Mouse (Mus musculus): ENCODE data around the gene Scpep1. TPM values are rescaled to one million over a fixed set of nuclear protein-coding genes. Genes with fewer than 3 reads are reported as not detected.
"Not testable (repeated sequence)": the region's sequence is repeated elsewhere in the genome, so short reads cannot be mapped to it uniquely, and the experiment has no call there.

The Scpep1 gene
- polyA plus RNA-seq, 1 experiment from 2014 or later = 67.2 TPM

DNA sequence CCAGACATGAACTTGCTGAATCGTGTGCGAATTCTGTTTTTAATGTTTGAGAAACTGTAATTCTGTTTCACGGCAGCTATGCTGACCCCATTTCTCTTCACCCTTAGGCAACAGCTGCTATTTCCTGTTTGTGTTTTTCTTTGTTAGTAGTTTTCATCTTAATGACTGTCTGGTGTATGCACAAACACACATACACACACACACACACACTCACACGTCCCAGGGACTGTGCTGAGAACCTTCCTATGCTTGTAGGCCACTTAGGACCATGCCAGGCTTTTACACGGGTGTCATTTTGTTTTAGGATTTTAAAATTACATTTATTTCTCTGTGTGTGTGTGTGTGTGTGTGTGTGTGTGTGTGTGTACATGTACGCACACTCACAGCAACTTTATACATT, 55.7 kb downstream of the Scpep1 start:
- DNase-seq (ENCODE audit: low spot score) (no peak), ATAC-seq (ENCODE audit: low FRiP score, low TSS enrichment) (no peak)
- Histone ChIP-seq H3K4me1 (replicated peaks; ENCODE audit: control insufficient read depth, insufficient read depth) (no peaks in the 10 kb centered on the region), H3K27ac (replicated peaks) (no peak overlapping the region), H3K9ac (ENCODE audit: low read length) (no peak overlapping the region), H3K4me2 (replicated peaks; ENCODE audit: low read depth) (no peak overlapping the region), H3K9me3 (ENCODE audit: control insufficient read depth, low read length) (no peaks in the 10 kb centered on the region), H3K36me3 (ENCODE audit: control insufficient read depth, insufficient read depth, low read length) (no peaks in the 10 kb centered on the region), H3K4me3 (ENCODE audit: low read depth, low read length) (no peak overlapping the region), H3K27me3 (ENCODE audit: control insufficient read depth, insufficient read depth, low read length) (no peaks in the 10 kb centered on the region)
- no peak for TF ChIP-seq CTCF (IDR thresholded peaks at IDR 0.05; ENCODE audit: low read depth)
- TF ChIP-seq EP300 (optimal IDR thresholded peaks at IDR 0.05) = no peak
- 90% methylated on average over 6 of the region's 6 CpGs for WGBS

DNA sequence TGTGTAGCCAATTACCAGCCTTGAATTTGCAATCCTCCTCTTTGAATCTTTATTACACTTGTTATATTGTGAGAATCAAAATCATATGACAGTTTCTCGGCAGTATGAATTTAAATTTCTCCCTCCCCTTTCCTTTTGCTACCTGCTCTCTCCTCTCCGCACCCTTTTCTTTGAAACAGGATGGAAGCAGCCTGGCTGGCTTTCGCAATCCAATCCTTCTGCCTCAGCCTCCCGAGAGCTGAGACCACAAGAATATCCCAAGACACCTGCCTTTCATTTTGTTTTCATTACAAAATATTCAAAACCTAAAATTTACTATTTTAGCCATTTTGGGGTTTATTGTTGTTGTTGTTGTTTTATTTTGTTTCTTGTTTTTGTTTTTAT, 56.9 kb downstream of the Scpep1 start:
- Histone ChIP-seq H3K4me1 (replicated peaks; ENCODE audit: control insufficient read depth, insufficient read depth) (no peaks in the 10 kb centered on the region), H3K27ac (replicated peaks) (no peak overlapping the region), H3K9ac (ENCODE audit: low read length) (no peak overlapping the region), H3K4me3 (ENCODE audit: low read depth, low read length) (no peak overlapping the region), H3K9me3 (ENCODE audit: control insufficient read depth, low read length) (no peaks in the 10 kb centered on the region), H3K36me3 (ENCODE audit: control insufficient read depth, insufficient read depth, low read length) (no peaks in the 10 kb centered on the region), H3K27me3 (ENCODE audit: control insufficient read depth, insufficient read depth, low read length) (no peaks in the 10 kb centered on the region), H3K4me2 (replicated peaks; ENCODE audit: low read depth) (no peak overlapping the region)
- 73% methylated on average over 4 of the region's 4 CpGs for WGBS
- no peak for DNase-seq (ENCODE audit: low spot score)
- ATAC-seq (ENCODE audit: low FRiP score, low TSS enrichment) = no peak
- TF ChIP-seq CTCF (IDR thresholded peaks at IDR 0.05; ENCODE audit: low read depth) (no peak), EP300 (optimal IDR thresholded peaks at IDR 0.05) (no peak)

DNA sequence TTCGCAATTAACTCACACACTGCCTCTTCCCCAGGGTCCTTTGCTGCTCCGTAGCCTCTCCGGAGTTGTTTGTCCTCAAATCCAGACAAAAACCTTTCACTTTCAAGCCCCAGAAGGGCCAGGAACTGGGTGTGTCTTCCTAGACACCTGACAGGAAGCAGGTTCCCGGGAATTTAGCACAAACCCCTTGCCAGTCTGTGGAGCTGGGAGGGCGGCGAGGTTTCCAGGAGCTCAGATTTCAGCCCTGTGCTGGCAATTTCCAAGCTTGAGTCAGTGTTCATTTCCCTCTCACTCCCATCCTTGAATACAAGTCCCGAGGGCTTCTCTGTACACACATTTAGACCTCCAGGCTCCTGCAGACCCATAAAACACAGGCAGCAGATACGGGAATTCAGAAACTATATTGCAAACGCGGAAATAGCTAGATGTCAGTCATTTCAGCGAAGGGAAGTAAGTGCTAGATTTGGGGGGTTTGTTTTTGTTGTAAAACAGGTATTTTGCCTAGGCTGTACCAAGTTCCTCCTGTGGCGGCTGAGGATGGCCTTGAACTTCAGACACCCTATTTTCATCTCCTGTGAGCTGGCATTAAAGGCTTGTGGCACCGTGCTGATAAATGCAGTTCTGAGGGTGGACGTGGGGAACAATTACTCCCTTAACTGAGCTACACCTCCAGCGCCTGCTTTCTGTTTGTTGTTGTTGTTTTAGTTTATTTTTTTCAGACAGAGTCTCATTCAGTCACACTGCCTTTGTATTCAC, 57.5 kb downstream of the Scpep1 start:
- WGBS = 44% methylated on average over 15 of the region's 15 CpGs
- peak overlapping the region; percentile 0 for H3K4me2 ChIP-seq (replicated peaks; ENCODE audit: low read depth)
- no peak overlapping the region for H3K4me3 ChIP-seq (ENCODE audit: low read depth, low read length)
- TF ChIP-seq EP300 (optimal IDR thresholded peaks at IDR 0.05) (no peak), CTCF (IDR thresholded peaks at IDR 0.05; ENCODE audit: low read depth) (no peak)
- no peak overlapping the region for H3K27ac ChIP-seq (replicated peaks)
- DNase-seq (ENCODE audit: low spot score) = peak; percentile 36
- H3K36me3 ChIP-seq (ENCODE audit: control insufficient read depth, insufficient read depth, low read length) = no peaks in the 10 kb centered on the region
- ATAC-seq (ENCODE audit: low FRiP score, low TSS enrichment) = no peak
- no peak overlapping the region for H3K9ac ChIP-seq (ENCODE audit: low read length)
- H3K9me3 ChIP-seq (ENCODE audit: control insufficient read depth, low read length) = no peaks in the 10 kb centered on the region
- no peaks in the 10 kb centered on the region for H3K27me3 ChIP-seq (ENCODE audit: control insufficient read depth, insufficient read depth, low read length)
- no peaks in the 10 kb centered on the region for H3K4me1 ChIP-seq (replicated peaks; ENCODE audit: control insufficient read depth, insufficient read depth)

DNA sequence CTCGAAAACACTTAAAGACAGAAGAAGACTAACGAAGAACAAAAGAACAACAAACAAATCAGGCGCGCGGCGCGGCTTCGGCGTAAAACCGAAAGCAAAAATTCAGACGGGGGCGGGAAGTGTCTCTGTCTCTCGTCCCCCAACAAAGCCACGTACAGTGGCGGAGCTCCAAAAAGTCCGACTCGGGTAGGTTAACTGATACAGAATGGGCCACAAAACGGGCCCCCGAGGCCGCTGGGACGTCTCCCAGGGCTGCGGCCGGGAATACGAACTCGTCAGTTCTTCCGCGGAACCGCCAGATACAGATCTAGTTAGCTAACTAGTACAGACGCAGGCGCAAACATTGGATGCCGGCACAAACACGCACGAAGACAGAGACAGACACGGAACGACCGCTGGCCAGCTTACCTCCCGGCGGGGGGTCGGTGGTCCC, 59.4 kb downstream of the Scpep1 start:
- ATAC-seq (ENCODE audit: low FRiP score, low TSS enrichment); H3K4me2 ChIP-seq (replicated peaks; ENCODE audit: low read depth): not testable (repeated sequence)
- WGBS = 34% methylated on average over 22 of the region's 39 CpGs

DNA sequence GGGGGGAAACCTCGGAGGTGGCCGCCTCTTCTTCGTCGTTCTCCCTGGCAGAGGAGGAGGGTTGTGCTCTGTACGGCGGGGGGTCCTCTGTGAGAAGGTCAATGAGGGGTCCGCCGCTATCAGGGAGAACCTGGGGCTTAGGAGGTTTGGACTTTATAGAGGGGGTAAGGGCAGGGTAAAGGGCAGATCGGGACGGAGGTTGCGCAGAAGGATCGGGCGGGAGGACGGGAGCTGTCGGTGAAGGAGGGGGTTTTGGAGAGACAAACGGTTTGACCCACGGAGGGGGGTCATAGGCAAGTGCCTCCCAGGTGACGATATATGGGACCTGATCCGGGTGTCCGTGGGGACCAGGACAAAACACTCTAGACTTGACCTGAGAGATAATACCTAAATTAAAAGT, 60.0 kb downstream of the Scpep1 start:
- not testable (repeated sequence) for H3K9me3 ChIP-seq (ENCODE audit: control insufficient read depth, low read length); H3K27me3 ChIP-seq (ENCODE audit: control insufficient read depth, insufficient read depth, low read length); H3K4me1 ChIP-seq (replicated peaks; ENCODE audit: control insufficient read depth, insufficient read depth); ATAC-seq (ENCODE audit: low FRiP score, low TSS enrichment); H3K9ac ChIP-seq (ENCODE audit: low read length); DNase-seq (ENCODE audit: low spot score); H3K36me3 ChIP-seq (ENCODE audit: control insufficient read depth, insufficient read depth, low read length); H3K27ac ChIP-seq (replicated peaks)
- WGBS = 58% methylated on average over 12 of the region's 20 CpGs
- Histone ChIP-seq H3K4me2 (replicated peaks; ENCODE audit: low read depth) (0 out of 2 replicates have a peak overlapping the region, but pooled peaks have one; percentile 23), H3K4me3 (ENCODE audit: low read depth, low read length) (peak overlapping the region; percentile 24; the same call in 1 of the 2 replicates)

More for the DNA sequence above, 59.4 kb downstream of the Scpep1 start:
- H3K36me3 ChIP-seq (ENCODE audit: control insufficient read depth, insufficient read depth, low read length); H3K9me3 ChIP-seq (ENCODE audit: control insufficient read depth, low read length); H3K27me3 ChIP-seq (ENCODE audit: control insufficient read depth, insufficient read depth, low read length); DNase-seq (ENCODE audit: low spot score); H3K9ac ChIP-seq (ENCODE audit: low read length); H3K27ac ChIP-seq (replicated peaks); H3K4me1 ChIP-seq (replicated peaks; ENCODE audit: control insufficient read depth, insufficient read depth): not testable (repeated sequence)
- peak overlapping the region; percentile 24 for H3K4me3 ChIP-seq (ENCODE audit: low read depth, low read length)

DNA sequence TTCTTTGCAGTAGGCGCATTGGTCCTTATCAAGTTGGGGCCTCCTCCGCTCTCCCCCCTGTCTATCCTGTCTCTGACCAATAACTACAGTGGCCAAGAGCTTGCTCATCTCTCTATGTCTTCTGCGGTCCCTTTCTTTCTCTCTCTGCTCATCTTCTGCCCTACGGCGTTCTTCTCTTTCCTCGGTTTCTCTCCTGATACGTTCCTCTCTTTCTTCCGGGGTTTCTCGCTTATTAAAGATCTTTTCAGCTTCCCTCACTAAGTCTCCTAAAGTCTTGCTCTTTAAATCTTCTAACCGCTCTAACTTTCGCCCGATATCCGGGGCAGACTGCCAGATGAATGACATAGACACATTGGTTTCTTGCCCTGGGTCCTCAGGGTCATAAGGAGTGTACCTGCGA, 61.0 kb downstream of the Scpep1 start:
- H3K4me3 ChIP-seq (ENCODE audit: low read depth, low read length); ATAC-seq (ENCODE audit: low FRiP score, low TSS enrichment); H3K9me3 ChIP-seq (ENCODE audit: control insufficient read depth, low read length); H3K27me3 ChIP-seq (ENCODE audit: control insufficient read depth, insufficient read depth, low read length); H3K9ac ChIP-seq (ENCODE audit: low read length); H3K4me2 ChIP-seq (replicated peaks; ENCODE audit: low read depth); H3K27ac ChIP-seq (replicated peaks); H3K4me1 ChIP-seq (replicated peaks; ENCODE audit: control insufficient read depth, insufficient read depth); DNase-seq (ENCODE audit: low spot score); H3K36me3 ChIP-seq (ENCODE audit: control insufficient read depth, insufficient read depth, low read length): not testable (repeated sequence)
- 98% methylated on average over 7 of the region's 14 CpGs for WGBS

DNA sequence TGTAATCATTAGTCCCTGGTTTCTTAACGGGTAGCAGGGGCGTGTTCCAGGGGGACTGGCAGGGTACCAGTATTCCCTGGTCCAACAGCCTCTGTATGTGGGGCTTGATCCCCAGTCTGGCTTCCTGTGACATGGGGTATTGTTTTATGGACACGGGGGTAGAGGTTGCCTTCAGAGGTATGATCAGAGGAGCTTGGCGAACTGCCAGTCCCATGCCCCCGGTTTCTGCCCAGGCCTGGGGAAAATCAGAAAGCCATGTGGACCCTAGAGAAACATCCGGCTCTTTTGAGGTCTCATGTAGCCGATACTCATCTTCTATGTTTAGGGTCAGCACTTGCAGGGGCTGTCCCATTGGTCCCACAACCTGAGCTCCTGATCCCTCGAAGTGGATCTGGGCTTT, 61.8 kb downstream of the Scpep1 start:
- DNase-seq (ENCODE audit: low spot score); H3K9me3 ChIP-seq (ENCODE audit: control insufficient read depth, low read length); H3K4me3 ChIP-seq (ENCODE audit: low read depth, low read length); H3K27me3 ChIP-seq (ENCODE audit: control insufficient read depth, insufficient read depth, low read length); H3K27ac ChIP-seq (replicated peaks); H3K9ac ChIP-seq (ENCODE audit: low read length); H3K36me3 ChIP-seq (ENCODE audit: control insufficient read depth, insufficient read depth, low read length); H3K4me2 ChIP-seq (replicated peaks; ENCODE audit: low read depth); ATAC-seq (ENCODE audit: low FRiP score, low TSS enrichment); H3K4me1 ChIP-seq (replicated peaks; ENCODE audit: control insufficient read depth, insufficient read depth): not testable (repeated sequence)
- 90% methylated on average over 2 of the region's 8 CpGs for WGBS

DNA sequence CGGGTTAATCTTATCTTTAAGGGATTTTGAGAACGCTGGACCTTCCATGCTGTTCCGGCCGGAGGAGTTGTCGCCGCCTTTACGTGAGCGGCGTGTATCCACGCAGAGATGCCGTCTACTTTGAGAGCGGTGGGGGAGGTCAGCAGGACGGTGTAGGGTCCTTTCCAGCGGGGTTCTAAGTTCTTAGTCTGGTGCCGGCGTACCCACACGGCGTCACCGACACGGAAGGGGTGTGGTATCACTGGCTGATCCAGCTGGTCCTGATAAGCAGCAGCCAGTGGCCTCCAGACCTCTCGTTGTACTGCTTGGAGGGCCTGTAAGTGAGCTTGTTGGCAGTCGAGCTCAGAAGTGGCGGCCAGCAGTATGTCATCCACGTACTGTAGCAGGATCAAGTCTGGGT, 62.5 kb downstream of the Scpep1 start:
- not testable (repeated sequence) for H3K27me3 ChIP-seq (ENCODE audit: control insufficient read depth, insufficient read depth, low read length); H3K9me3 ChIP-seq (ENCODE audit: control insufficient read depth, low read length); H3K36me3 ChIP-seq (ENCODE audit: control insufficient read depth, insufficient read depth, low read length); H3K4me3 ChIP-seq (ENCODE audit: low read depth, low read length); H3K4me2 ChIP-seq (replicated peaks; ENCODE audit: low read depth); H3K27ac ChIP-seq (replicated peaks); H3K4me1 ChIP-seq (replicated peaks; ENCODE audit: control insufficient read depth, insufficient read depth); DNase-seq (ENCODE audit: low spot score); H3K9ac ChIP-seq (ENCODE audit: low read length); ATAC-seq (ENCODE audit: low FRiP score, low TSS enrichment)
- 94% methylated on average over 20 of the region's 24 CpGs for WGBS

All from stomach, postnatal 0 days (tissue).